Mouse (Mus musculus): ENCODE results near the gene Unc5c. TPM values are rescaled to one million over a fixed set of nuclear protein-coding genes. Genes with fewer than 3 reads are reported as not detected.

The Unc5c gene
- total RNA-seq, 2 experiments from 2014 or later, result 32.3 to 34.7 TPM

GRCm38 (mm10) chr3:141660065-141661062, 195.3 kb downstream of the Unc5c start:
- intact Hi-C loops (cut with DNase I), result no loop called here
- H3K4me3 ChIP-seq, result no peak overlapping the region
- H3K27ac ChIP-seq, result no peak overlapping the region
- TF ChIP-seq CTCF (IDR thresholded peaks at IDR 0.05), result no peak
- DNase-seq (ENCODE audit: extremely low spot score in 1 of 2, low spot score in 2 of 2), result no peak

- DNase-seq (ENCODE audit: extremely low spot score in 1 of 2, low spot score in 2 of 2), result no peak
- no peak for TF ChIP-seq CTCF (IDR thresholded peaks at IDR 0.05)
- intact Hi-C loops (cut with DNase I), result no loop called here
- Histone ChIP-seq H3K27ac (no peak overlapping the region), H3K4me3 (no peak overlapping the region)
Measured at GRCm38 (mm10) chr3:141689113-141689512, 224.1 kb downstream of the Unc5c start.

DNA sequence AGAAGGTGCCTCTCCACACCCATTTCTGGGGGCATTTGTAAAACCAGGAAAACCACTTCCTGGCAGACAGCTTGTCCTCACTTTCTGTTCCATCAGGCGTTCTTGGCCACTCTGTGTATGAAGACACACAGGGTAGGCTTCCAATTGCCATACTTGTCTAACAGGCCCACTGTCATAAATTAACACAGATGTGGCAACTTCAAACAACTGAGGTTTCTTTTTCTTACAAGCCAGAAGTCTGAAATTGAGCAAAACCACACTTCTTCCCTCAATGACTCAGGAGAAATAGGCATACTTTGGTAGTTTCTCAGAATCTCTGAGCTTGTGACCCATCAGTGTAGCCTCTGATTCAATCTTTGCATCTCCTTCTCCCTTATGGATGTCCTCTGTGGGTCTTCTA, 225.7 kb downstream of the Unc5c start:
- no peak overlapping the region for H3K27ac ChIP-seq
- H3K4me3 ChIP-seq, result no peak overlapping the region
- intact Hi-C loops (cut with DNase I), result no loop called here
- no peak for TF ChIP-seq CTCF (IDR thresholded peaks at IDR 0.05)
- DNase-seq (ENCODE audit: extremely low spot score in 1 of 2, low spot score in 2 of 2), result no peak

DNA sequence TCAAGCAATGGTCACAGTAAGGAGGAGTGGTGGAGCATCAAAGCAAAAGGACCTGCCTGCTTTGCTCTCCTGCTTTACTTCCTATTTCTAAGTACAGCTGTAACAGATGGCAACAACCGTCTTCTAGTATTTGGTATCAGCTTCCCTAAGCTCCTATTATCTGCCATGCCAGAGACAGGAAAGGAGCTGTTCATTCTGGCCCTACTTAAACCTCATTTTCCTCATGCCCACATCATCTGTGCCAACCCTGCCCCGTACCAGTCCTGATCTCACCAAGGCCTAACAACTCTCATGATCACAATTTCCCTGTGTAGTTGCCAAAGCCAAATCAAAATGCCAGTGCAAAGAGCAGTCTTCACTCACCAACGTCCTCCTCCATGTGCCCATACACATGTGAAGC, 226.4 kb downstream of the Unc5c start:
- Histone ChIP-seq H3K27ac (no peak overlapping the region), H3K4me3 (no peak overlapping the region)
- no peak for TF ChIP-seq CTCF (IDR thresholded peaks at IDR 0.05)
- DNase-seq (ENCODE audit: extremely low spot score in 1 of 2, low spot score in 2 of 2), result no peak
- intact Hi-C loops (cut with DNase I), result no loop called here

- intact Hi-C loops (cut with DNase I), result no loop called here
Measured at GRCm38 (mm10) chr3:141691846-141692245, 226.8 kb downstream of the Unc5c start.

GRCm38 (mm10) chr3:141699177-141699576, 234.2 kb downstream of the Unc5c start:
- no peak for TF ChIP-seq CTCF (IDR thresholded peaks at IDR 0.05)

More at GRCm38 (mm10) chr3:141691846-141692245, 226.8 kb downstream of the Unc5c start:
- DNase-seq (ENCODE audit: extremely low spot score in 1 of 2, low spot score in 2 of 2), result no peak
- Histone ChIP-seq H3K27ac (no peak overlapping the region), H3K4me3 (no peak overlapping the region)
- TF ChIP-seq CTCF (IDR thresholded peaks at IDR 0.05), result no peak

GRCm38 (mm10) chr3:141701381-141701909, 236.4 kb downstream of the Unc5c start:
- Histone ChIP-seq H3K27ac (no peak overlapping the region), H3K4me3 (no peak overlapping the region)
- no peak for DNase-seq (ENCODE audit: extremely low spot score in 1 of 2, low spot score in 2 of 2)
- TF ChIP-seq CTCF (IDR thresholded peaks at IDR 0.05), result no peak
- intact Hi-C loops (cut with DNase I), result no loop called here

More at GRCm38 (mm10) chr3:141699177-141699576, 234.2 kb downstream of the Unc5c start:
- Histone ChIP-seq H3K4me3 (no peak overlapping the region), H3K27ac (no peak overlapping the region)
- intact Hi-C loops (cut with DNase I), result no loop called here
- no peak for DNase-seq (ENCODE audit: extremely low spot score in 1 of 2, low spot score in 2 of 2)

GRCm38 (mm10) chr3:141711601-141712000, 246.6 kb downstream of the Unc5c start:
- Histone ChIP-seq H3K27ac (no peak overlapping the region), H3K4me3 (no peak overlapping the region)
- intact Hi-C loops (cut with DNase I), result no loop called here
- TF ChIP-seq CTCF (IDR thresholded peaks at IDR 0.05), result no peak
- DNase-seq (ENCODE audit: extremely low spot score in 1 of 2, low spot score in 2 of 2), result no peak

GRCm38 (mm10) chr3:141716371-141716770, 251.4 kb downstream of the Unc5c start:
- intact Hi-C loops (cut with DNase I), result no loop called here
- DNase-seq (ENCODE audit: extremely low spot score in 1 of 2, low spot score in 2 of 2), result no peak
- TF ChIP-seq CTCF (IDR thresholded peaks at IDR 0.05), result no peak
- no peak overlapping the region for H3K4me3 ChIP-seq
- no peak overlapping the region for H3K27ac ChIP-seq

DNA sequence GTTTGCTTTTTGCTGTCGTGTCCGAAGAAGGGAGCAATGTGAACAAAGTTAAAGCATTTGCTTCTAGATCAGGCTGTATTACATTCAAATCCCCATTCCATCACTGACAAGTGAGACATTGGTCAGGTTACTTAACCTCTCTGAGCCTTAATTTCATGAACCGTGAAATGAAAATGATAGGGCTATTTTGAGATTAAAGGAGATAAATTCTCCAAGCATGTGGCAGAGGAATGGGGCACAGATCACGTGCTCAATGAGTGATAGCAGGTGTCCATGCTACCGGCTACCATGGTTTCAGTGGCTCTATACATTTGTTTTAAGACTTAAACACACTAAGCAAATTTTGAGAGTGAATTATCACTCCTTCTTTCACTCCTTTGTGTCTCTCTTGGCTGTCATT, 254.0 kb downstream of the Unc5c start:
- intact Hi-C loops (cut with DNase I), result no loop called here
- TF ChIP-seq CTCF (IDR thresholded peaks at IDR 0.05), result no peak
- Histone ChIP-seq H3K4me3 (no peak overlapping the region), H3K27ac (no peak overlapping the region)
- DNase-seq (ENCODE audit: extremely low spot score in 1 of 2, low spot score in 2 of 2), result no peak

GRCm38 (mm10) chr3:141724499-141724898, 259.5 kb downstream of the Unc5c start:
- TF ChIP-seq CTCF (IDR thresholded peaks at IDR 0.05), result no peak
- no peak for DNase-seq (ENCODE audit: extremely low spot score in 1 of 2, low spot score in 2 of 2)
- intact Hi-C loops (cut with DNase I), result no loop called here
- no peak overlapping the region for H3K4me3 ChIP-seq
- no peak overlapping the region for H3K27ac ChIP-seq

GRCm38 (mm10) chr3:141725432-141725831, 260.4 kb downstream of the Unc5c start:
- no peak for TF ChIP-seq CTCF (IDR thresholded peaks at IDR 0.05)

More at GRCm38 (mm10) chr3:141725432-141725831, 260.4 kb downstream of the Unc5c start:
- no peak for DNase-seq (ENCODE audit: extremely low spot score in 1 of 2, low spot score in 2 of 2)
- intact Hi-C loops (cut with DNase I), result no loop called here
- Histone ChIP-seq H3K27ac (no peak overlapping the region), H3K4me3 (no peak overlapping the region)
